Mouse (Mus musculus) intestine, embryonic 14.5 days (tissue): Measurements from ENCODE around the gene Gipc1. TPM values are rescaled to one million over a fixed set of nuclear protein-coding genes. Genes with fewer than 3 reads are reported as not detected.
A peak's percentile ranks its signal among the peaks of the same experiment; 100 is the strongest.

Experiments used
- ATAC-seq: fragments of 200-750 bp; cut with Nextera tagmentation; replicated peaks from 2 replicates; pipeline ENCODE4 v1.8.0; 2017; ENCODE audit warnings: low read depth, moderate number of reproducible peaks, moderate TSS enrichment, moderate library complexity; ENCODE audit not compliant: low FRiP score, low TSS enrichment
- DNase-seq: peaks from one replicate; pipeline ENCODE4 v3.0.0-alpha.2; 2018; ENCODE audit warnings: low spot score
- H3K27ac ChIP-seq: fragments of 300-500 bp; sonication (generic); 2 replicates; pipeline ENCODE4 v1.5.1; 2014; ENCODE audit warnings: low read depth, mild to moderate bottlenecking, control low read depth
- H3K27me3 ChIP-seq: fragments of 300-500 bp; sonication (generic); replicated peaks from 2 replicates; pipeline ENCODE4 v1.6.1; 2014; ENCODE audit warnings: low read length, control low read depth; ENCODE audit not compliant: control insufficient read depth, insufficient read depth
- H3K36me3 ChIP-seq: fragments of 300-500 bp; sonication (generic); 2 replicates; pipeline ENCODE4 v1.6.1; 2014; ENCODE audit warnings: low read length, control low read depth; ENCODE audit not compliant: control insufficient read depth, insufficient read depth
- H3K4me1 ChIP-seq: fragments of 300-500 bp; sonication (generic); replicated peaks from 2 replicates; pipeline ENCODE4 v1.6.1; 2014; ENCODE audit warnings: low read length, control low read depth, mixed read lengths; ENCODE audit not compliant: control insufficient read depth, insufficient read depth
- H3K4me2 ChIP-seq: fragments of 300-500 bp; sonication (generic); 2 replicates; pipeline ENCODE4 v1.6.1; 2014; ENCODE audit warnings: low read length
- H3K4me3 ChIP-seq: fragments of 300-500 bp; sonication (generic); 2 replicates; pipeline ENCODE4 v1.5.1; 2014; ENCODE audit warnings: low read depth, low read length, control low read depth, mixed read lengths
- H3K9ac ChIP-seq: fragments of 300-500 bp; sonication (generic); 2 replicates; pipeline ENCODE4 v1.6.1; 2014; ENCODE audit warnings: mild to moderate bottlenecking, low read length
- H3K9me3 ChIP-seq: fragments of 300-500 bp; sonication (generic); 2 replicates; pipeline ENCODE4 v1.6.1; 2016; ENCODE audit warnings: low read length, control low read depth; ENCODE audit not compliant: control insufficient read depth
- WGBS: fragments of 180-500 bp; shearing (Covaris S2); extraction: QIAGEN DNeasy Blood & Tissue Kit; methylation state at CpG from one replicate; pipeline ENCODE4 v1.1.7; 2014; 5-methylcytosine and 5-hydroxymethylcytosine counted together
- polyA plus RNA-seq: library from polyadenylated mRNA; unstranded; fragments of >200 nt; fragmentation: Nextera tagmentation; extraction: Ambion mirVana; gene quantifications from 2 replicates; pipeline ENCODE4 v1.2.1, GENCODE M21; 2014

Gene Gipc1
- polyA plus RNA-seq, 1 experiment from 2014 or later = 160 TPM

GRCm38 (mm10) chr8:83617111-83617510, 35.4 kb upstream of the Gipc1 start:
- no peak overlapping the region for H3K4me3 ChIP-seq
- WGBS = 87% methylated on average over 2 of the region's 2 CpGs

GRCm38 (mm10) chr8:83618566-83618965, 33.9 kb upstream of the Gipc1 start:
- WGBS = 95% methylated on average over 2 of the region's 2 CpGs
- Histone ChIP-seq H3K27ac (no peak overlapping the region), H3K9ac (no peak overlapping the region), H3K9me3 (no peaks in the 10 kb centered on the region), H3K27me3 (no peaks in the 10 kb centered on the region), H3K36me3 (peaks cover 9% of the 10 kb centered on the region; the same call in 1 of the 2 replicates), H3K4me3 (no peak overlapping the region), H3K4me1 (0 out of 2 replicates have a peak, but pooled peaks cover 3% of the 10 kb centered on the region), H3K4me2 (no peak overlapping the region)
- ATAC-seq = no peak
- no peak for DNase-seq

More at GRCm38 (mm10) chr8:83617111-83617510, 35.4 kb upstream of the Gipc1 start:
- no peak for DNase-seq
- no peak overlapping the region for H3K9ac ChIP-seq
- no peak overlapping the region for H3K4me2 ChIP-seq
- H3K27me3 ChIP-seq = no peaks in the 10 kb centered on the region
- no peaks in the 10 kb centered on the region for H3K4me1 ChIP-seq
- no peak for ATAC-seq
- no peak overlapping the region for H3K27ac ChIP-seq
- H3K9me3 ChIP-seq = no peaks in the 10 kb centered on the region
- H3K36me3 ChIP-seq = peaks cover 22% of the 10 kb centered on the region

- Histone ChIP-seq H3K9ac (no peak overlapping the region), H3K4me1 (0 out of 2 replicates have a peak, but pooled peaks cover 3% of the 10 kb centered on the region), H3K36me3 (no peaks in the 10 kb centered on the region), H3K27ac (no peak overlapping the region), H3K27me3 (no peaks in the 10 kb centered on the region), H3K9me3 (no peaks in the 10 kb centered on the region), H3K4me2 (no peak overlapping the region), H3K4me3 (no peak overlapping the region)
- DNase-seq = no peak
- WGBS = 83% methylated on average over 9 of the region's 9 CpGs
- ATAC-seq = no peak
Observed at GRCm38 (mm10) chr8:83619568-83620285, 32.8 kb upstream of the Gipc1 start.

- H3K4me3 ChIP-seq = peak overlapping the region; percentile 24
- 0 out of 2 replicates have a peak overlapping the region, but pooled peaks have one; percentile 22 for H3K9ac ChIP-seq
- H3K27ac ChIP-seq = no peak overlapping the region
- H3K27me3 ChIP-seq = no peaks in the 10 kb centered on the region
- DNase-seq (no peak), ATAC-seq (no peak; the same call in 1 of the 2 replicates)
- WGBS = 55% methylated on average over 15 of the region's 15 CpGs
- peak overlapping the region; percentile 61 for H3K4me2 ChIP-seq
- H3K9me3 ChIP-seq = no peaks in the 10 kb centered on the region
- H3K36me3 ChIP-seq = no peaks in the 10 kb centered on the region
- H3K4me1 ChIP-seq = 0 out of 2 replicates have a peak, but pooled peaks cover 3% of the 10 kb centered on the region
Observed at GRCm38 (mm10) chr8:83621691-83622388, 30.6 kb upstream of the Gipc1 start.

- H3K4me1 ChIP-seq = 0 out of 2 replicates have a peak, but pooled peaks cover 3% of the 10 kb centered on the region
- H3K27me3 ChIP-seq = no peaks in the 10 kb centered on the region
- no peak overlapping the region for H3K27ac ChIP-seq
- H3K9ac ChIP-seq = 0 out of 2 replicates have a peak overlapping the region, but pooled peaks have one; percentile 22
- DNase-seq (peak; percentile 93), ATAC-seq (peak; percentile 85)
- H3K36me3 ChIP-seq = no peaks in the 10 kb centered on the region
- peak overlapping the region; percentile 61 for H3K4me2 ChIP-seq
- 10% methylated on average over 23 of the region's 23 CpGs for WGBS
- H3K4me3 ChIP-seq = peak overlapping the region; percentile 24
- no peaks in the 10 kb centered on the region for H3K9me3 ChIP-seq
Observed at GRCm38 (mm10) chr8:83622389-83622989, 30.0 kb upstream of the Gipc1 start.

GRCm38 (mm10) chr8:83623549-83623948, 28.9 kb upstream of the Gipc1 start:
- WGBS = 90% methylated on average over 7 of the region's 7 CpGs
- Histone ChIP-seq H3K36me3 (no peaks in the 10 kb centered on the region), H3K4me1 (0 out of 2 replicates have a peak, but pooled peaks cover 3% of the 10 kb centered on the region), H3K4me2 (no peak overlapping the region), H3K9me3 (no peaks in the 10 kb centered on the region), H3K27ac (no peak overlapping the region), H3K4me3 (no peak overlapping the region), H3K27me3 (no peaks in the 10 kb centered on the region), H3K9ac (no peak overlapping the region)
- DNase-seq (no peak), ATAC-seq (no peak)

- H3K27ac ChIP-seq = no peak overlapping the region
- DNase-seq (no peak), ATAC-seq (no peak)
- H3K9me3 ChIP-seq = no peaks in the 10 kb centered on the region
- 36% methylated on average over 3 of the region's 3 CpGs for WGBS
- no peaks in the 10 kb centered on the region for H3K27me3 ChIP-seq
- no peak overlapping the region for H3K4me3 ChIP-seq
- H3K9ac ChIP-seq = no peak overlapping the region
- H3K36me3 ChIP-seq = no peaks in the 10 kb centered on the region
- no peak overlapping the region for H3K4me2 ChIP-seq
- H3K4me1 ChIP-seq = 0 out of 2 replicates have a peak, but pooled peaks cover 3% of the 10 kb centered on the region
Observed at GRCm38 (mm10) chr8:83624739-83625138, 27.7 kb upstream of the Gipc1 start.

- Histone ChIP-seq H3K4me1 (0 out of 2 replicates have a peak, but pooled peaks cover 3% of the 10 kb centered on the region), H3K36me3 (no peaks in the 10 kb centered on the region), H3K4me2 (no peak overlapping the region), H3K4me3 (no peak overlapping the region), H3K27ac (no peak overlapping the region), H3K27me3 (no peaks in the 10 kb centered on the region), H3K9me3 (no peaks in the 10 kb centered on the region), H3K9ac (no peak overlapping the region)
- ATAC-seq = no peak
- no peak for DNase-seq
- WGBS = 85% methylated on average over 6 of the region's 6 CpGs
Observed at GRCm38 (mm10) chr8:83625676-83626299, 26.7 kb upstream of the Gipc1 start.
